Mouse (Mus musculus): ENCODE measurements around the gene Ciao2b.

DNA sequence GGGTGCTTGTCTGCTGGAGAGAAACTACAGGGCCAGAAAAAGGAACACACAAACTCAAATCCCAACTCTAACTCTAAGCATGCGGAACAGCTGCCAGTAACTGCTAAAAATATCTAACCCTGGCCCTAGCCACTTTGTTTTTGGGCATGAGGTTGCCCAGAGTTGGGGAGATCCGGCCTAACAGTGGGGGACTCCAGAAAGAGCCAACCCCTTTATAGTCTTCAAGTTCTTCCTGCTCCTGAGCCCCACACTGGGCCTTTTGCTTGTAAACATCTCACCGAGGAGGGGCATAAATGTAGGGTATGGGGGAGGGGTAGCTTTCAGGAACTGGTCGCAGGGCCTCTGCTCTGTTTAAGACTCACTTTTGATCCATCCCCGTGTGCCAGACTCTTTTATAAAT lies 9.8 kb downstream of the Ciao2b start:
- TF ChIP-seq CTCF (IDR thresholded peaks at IDR 0.05; ENCODE audit: control insufficient read depth, insufficient read depth, insufficient read length), result no peak
- TF ChIP-seq CEBPB (IDR thresholded peaks at IDR 0.05; ENCODE audit: low read depth), result no peak
- no peak for TF ChIP-seq MAX (IDR thresholded peaks at IDR 0.05)
- no peak for TF ChIP-seq MYOD1 (IDR thresholded peaks at IDR 0.05; ENCODE audit: control insufficient read depth, insufficient read length, low read depth)
